Mouse (Mus musculus) T-helper 1 cell (primary cell): Measurements from ENCODE around the gene Hoxa7.

Experiments
- in situ Hi-C: fragments of 300-600 bp; cut with MboI, MseI; formaldehyde crosslinking; loops from one replicate; pipeline ENCODE4 v1.15.1; 2025; ENCODE audit warnings: high pct_unique_total_duplicates

The Hoxa7 gene

DNA sequence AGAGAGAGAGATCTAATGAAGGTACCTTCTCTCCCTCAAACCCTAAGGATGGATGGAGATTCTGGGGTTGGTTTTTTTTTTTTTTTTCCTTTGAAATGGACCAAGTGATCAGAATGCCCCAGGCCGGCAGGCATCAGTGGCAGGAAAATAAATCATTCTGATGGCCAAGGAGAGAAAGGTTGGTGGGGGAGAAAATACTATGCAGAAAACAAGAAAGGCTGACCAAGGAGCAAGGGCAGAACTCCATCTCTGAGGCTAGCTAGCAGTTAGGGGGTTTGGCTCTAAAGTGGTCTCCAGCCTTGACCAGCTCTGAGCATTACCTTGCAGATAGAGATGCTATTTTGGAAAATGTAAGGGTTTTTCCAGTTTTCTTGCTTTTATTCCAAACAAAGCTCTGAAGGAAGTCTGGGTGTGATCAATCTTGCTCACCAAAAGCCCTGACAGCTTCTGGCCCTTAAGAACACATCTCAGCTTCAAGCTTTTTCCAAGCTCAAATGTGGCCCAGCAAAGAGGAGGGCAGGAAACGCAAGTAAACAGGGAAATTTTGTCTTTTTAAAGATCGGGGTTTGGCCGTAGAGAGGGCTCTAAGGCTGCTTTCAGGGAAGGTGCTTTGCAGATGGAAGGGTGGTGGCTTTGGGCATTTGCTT lies 55.1 kb downstream of the Hoxa7 start:
- in situ Hi-C loops: no loop called here

DNA sequence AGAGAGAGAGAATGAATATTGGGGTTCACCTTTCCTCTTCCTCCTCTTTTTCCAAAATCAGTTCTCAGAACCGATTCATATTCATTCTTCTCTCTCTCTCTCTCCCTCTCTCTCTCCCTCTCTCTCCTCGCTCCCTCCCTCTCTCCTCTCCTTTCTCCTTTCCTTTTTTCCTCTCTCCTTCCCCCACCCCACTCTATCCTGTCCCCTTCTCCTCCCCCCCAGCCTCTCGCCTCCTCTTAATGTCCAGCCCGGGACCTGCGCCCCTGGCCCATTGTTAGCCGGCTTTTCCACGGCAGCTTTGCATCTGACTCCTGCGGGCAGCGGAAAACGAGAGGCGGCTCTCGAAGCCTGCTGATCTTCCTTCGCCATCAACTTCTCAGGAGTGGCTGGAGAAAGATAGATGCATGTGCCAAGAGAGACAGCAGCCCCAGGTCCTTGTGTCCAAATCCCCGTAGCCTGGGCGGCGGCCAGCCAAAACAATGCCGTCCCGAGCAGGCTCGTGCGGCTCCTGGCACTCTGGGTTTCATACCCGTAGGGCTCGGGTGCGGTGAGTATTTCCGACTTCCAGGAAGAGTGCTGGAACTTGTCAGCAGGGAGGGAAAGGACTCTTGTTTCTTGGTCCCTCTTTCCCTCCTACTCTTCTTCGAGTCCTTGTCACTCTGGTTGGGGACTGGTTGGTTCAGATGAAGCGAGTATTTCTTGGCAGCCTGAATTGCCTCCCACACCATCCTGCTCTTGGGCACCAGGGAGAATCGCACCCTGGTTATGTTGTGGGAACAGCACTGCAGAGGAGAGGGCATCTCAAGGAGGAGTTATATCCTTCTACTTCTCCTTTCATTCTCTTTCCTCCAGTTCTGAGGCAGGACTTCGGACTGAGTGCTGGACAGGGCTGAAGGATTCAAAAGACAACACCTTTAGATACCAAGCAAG lies 55.9 kb downstream of the Hoxa7 start:
- in situ Hi-C loops: no loop called here

DNA sequence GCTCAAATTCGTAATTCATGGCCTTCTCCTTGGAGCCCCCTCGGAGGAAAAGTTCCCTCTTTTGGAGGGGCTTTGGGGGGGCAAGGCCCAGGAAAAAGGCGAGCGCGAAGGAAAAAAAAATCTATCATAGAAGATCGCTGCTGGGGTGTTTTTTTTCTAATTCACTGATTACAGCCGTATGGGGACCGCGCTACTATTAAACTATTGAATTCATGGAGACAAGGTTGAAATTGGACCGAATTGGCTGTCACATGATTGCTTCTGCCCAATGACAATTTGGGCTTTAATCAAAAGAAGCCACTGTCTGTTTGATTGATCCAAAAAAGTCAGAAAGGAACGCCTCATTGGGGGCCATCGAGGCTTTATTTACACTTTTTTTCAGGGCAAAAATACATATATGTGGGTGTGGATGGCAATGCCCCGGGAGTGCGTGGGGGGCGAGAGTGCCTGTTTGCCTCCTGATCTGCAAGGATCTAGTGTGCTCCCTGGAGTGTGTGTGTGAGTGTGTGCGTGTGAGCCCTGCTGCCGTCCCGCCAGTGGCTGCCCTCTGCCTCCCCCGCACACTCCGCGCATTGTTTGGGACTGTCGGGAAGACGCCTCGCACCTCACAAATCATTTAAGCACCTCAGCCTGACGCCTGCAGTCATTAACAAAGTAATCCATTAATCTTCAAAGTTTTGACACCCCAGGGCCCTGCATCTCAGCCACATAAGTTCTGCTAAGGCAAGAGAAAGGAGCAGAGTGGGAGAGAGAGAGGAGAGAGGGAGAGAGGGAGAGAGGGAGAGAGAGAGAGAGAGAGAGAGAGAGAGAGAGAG lies 56.8 kb downstream of the Hoxa7 start, which contains the start of gene Hoxa2:
Hoxa2 (minus strand) TSS at position 206 of the 815 bp plus-strand sequence.
- in situ Hi-C loops: no loop called here
